Mouse (Mus musculus): ENCODE results near the gene Prkca.

DNA sequence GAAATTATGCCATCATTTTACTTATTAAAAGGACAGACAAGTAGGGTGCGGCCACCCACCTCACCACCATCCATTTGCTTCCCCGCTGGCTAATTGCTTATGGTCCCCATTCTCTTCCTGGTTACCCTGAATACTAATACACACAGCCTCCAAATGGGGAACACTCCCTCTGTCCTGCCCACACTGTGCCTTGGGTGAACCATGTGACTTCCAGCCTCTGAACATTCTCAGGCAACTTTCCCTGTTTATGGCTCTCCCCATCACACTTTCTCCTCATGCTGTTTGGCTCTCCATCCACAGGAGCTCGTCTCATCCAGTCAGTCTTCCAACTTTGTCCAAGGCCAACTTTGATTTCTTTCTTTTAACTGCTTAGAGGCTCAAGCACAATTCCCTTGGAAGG, 80.3 kb downstream of the Prkca start:
- no peak for TF ChIP-seq POLR2A (IDR thresholded peaks at IDR 0.05; ENCODE audit: insufficient read depth, low read depth, low read length)
- TF ChIP-seq CTCF (IDR thresholded peaks at IDR 0.05; ENCODE audit: insufficient read depth, low read depth, low read length), result no peak

All from olfactory bulb, adult 2 months (tissue).